Mouse (Mus musculus): Measurements from ENCODE around the gene Il33.

The Il33 gene

DNA sequence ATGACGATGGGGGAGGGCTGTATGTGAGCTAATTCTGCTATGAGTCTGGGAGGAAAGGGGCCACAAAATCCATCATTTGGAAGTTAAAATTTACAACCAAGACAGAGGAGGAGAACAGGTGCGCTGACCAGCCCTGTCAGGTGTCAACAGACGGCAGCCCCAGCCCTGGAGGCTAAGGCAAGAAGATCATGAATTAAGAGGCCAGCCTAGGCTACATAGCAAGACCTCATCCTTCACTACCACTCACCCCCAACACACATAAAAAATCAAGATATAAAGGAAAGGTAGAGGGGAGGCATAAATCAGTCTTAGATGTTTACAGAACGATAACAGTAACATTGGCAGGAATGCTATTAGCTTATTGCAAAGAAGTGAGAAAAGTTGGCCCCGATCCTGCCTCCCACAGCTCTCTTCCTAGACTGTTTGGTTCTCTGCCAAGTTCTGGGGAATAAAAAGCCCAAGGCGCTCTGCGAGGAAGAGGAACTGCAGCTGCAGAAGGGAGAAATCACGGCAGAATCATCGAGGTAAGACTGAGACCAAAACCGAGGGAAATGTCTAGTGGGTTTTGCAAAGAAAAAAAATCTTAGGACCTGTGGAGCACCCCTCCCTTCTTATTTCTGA lies at the start of gene Il33:
Il33 (plus strand) TSS at position 477 of the 621 bp plus-strand sequence.
- no peak for DNase-seq

DNA sequence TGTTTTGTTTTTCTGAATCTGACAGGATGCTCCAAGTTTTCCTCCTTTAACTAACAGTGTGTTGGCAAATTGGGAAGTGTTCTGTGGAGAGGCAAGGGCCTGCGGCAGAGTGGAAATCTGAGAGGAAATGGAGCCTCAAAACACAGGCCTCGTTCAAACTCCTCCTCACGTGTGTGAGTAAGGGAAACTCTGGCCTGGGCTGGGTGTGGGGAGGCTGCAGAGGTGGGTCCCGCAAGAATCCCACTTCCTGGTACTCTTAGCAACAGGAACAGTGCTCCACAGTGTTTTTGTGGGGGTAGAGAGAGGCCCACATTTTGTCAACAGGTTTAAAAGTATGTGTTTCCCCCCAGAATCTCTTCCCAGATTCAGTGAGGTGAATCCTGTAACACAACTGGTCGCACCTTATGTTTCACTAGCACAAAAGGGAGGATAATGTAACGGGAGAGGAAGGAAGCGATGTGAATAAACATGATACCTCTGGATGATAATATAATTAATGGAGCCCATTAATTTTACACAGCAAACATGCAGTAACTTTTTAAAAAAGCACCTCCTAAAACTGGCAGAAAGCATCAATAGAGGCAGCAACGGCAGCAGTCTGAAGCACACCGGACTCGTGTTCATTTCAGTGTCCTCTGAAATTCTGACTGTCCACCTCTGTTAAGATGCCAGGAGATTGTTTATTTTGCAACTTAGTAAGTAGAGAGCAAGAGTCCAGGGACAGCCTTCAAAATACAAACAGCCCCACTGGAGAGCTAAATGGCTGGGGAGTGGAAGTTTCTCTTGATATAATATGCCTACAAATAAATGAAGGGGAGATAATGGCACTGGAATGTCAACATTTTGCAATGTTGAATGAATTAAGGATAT lies 47.3 kb upstream of the Il33 start:
- no peak for DNase-seq

DNA sequence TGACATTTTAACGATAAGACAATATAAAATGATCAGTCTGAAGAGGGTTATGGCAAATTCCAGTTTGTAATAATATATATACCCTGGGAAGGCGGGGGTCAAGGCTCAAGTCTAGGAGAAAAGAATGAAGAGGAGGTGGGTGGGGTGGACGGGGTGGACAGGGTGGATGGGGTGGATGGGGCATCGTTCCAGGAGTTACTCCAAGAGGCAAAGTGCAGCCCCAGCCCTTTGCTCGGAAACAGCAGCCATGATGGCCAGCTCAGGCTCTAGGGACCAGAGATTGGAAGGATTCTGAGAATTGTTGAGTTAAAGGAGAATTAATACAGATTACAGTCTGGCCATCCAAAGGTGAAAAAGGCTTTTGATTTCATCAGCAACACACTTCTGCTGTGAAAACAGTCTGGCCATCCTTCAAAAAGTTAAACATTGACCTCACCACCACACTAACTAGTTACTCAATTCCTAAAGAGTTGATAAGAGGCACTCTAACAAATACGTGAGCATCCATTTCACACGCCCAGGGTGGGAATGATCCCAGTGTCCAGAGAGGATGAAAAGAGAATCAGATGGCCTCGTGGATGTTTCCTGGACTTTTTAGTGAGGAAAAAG lies 45.9 kb upstream of the Il33 start:
- DNase-seq = no peak

DNA sequence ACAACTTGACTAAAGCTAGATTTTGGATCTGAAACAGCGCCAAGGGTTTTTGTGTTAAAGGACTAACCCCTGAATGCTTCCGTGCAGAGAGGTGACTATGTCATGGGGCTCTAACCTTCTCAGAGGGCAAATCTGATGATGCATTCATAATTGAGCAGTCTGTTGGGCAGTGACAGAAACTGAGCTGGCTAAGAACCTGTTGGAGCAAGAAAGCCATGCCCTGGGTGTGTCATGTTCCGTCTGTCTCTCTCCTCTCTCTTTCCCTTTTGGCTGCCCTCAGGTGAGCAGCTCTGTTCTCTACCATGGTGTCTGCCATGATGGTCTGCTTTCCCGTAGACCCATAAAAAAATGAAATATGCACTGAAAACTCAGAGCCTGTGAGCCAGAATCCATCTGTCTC lies 44.0 kb upstream of the Il33 start:
- no peak for DNase-seq

GRCm38 (mm10) chr19:29882696-29883095 lies 42.2 kb upstream of the Il33 start:
- DNase-seq = no peak

- DNase-seq = no peak
Observed at GRCm38 (mm10) chr19:29885548-29885947, 39.4 kb upstream of the Il33 start.

DNA sequence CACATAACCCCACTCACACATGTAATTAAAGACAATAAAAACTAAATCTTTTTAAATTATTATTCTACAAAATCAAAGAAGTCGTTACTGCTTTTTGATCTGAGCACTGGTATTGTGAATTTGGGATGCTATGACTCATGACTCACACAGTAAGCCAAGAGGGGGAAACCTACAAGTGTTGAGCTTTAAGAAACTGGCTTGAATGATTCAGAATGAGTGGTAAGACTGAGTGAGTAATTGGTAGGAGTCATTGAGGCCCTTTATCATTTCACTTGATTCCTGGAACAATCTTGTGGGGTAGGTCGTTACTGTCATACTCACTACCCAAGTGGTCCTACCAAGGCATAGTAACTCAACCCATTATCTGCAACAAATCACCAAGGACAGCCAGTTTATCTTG lies 37.4 kb upstream of the Il33 start:
- no peak for DNase-seq

DNA sequence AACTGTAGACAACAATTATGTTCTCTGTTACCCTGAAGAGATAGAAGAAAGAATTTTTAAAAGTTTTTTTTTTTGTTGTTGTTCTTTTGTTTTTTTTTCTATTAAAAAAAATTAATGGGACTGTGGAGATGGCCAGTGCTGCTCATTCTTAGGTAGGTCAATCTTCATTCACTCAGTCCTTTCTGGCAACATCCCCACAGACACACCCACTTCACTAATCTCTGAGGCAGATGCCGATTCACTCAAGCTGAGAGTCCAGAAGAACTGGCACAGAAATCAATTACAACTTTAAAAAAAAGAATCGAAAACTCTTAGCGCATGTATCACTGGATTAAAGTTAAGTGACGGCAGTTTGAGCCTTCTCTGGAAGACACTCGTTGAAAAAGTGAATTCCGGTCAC lies 36.0 kb upstream of the Il33 start:
- DNase-seq = no peak

DNA sequence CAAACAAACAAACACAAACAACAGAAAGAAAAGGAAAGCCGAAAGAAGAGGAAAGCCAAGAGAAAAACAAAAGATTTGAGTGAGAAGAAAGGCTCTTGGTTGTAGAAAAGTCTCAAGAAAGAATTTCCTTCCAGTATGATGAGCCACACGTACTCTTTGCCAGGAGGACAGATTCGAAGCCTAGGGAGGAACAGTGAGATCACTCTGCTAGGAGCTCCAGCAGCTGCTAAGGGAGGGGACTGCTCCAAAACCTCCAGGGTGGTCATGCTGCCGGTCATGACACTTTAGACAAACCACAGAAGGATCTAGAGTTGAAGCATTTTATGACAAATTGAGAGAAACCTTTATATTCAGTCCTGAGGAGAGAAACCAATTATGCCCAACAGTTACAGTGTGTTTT lies 32.9 kb upstream of the Il33 start:
- DNase-seq = no peak

GRCm38 (mm10) chr19:29892786-29893185 lies 32.1 kb upstream of the Il33 start:
- no peak for DNase-seq

DNA sequence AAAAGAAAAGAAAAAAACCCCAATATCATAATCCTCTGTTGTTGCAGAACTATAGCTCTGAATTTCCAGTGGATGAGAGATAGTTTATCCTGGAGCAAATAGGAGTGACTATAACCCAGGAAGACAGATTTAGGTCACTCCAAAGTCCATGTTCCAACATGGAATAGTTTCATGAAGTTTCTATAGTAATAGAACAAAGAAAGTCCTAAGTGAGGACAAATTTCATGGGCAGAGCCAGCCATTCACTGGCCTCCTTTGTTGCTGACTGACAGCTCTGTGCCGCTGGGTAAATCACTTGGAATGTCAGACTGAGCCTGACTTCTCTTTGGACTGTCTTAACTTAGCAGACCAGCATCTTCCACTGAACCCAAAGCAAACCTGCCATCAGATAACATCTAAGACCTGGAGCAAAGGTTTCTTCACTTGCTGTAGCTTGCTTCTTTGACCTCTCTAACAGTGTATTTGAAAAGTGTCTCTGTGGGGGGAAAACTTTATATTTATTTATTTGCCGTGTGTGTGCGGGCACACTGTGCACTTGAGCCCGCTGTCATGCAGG lies 31.1 kb upstream of the Il33 start:
- no peak for DNase-seq

DNA sequence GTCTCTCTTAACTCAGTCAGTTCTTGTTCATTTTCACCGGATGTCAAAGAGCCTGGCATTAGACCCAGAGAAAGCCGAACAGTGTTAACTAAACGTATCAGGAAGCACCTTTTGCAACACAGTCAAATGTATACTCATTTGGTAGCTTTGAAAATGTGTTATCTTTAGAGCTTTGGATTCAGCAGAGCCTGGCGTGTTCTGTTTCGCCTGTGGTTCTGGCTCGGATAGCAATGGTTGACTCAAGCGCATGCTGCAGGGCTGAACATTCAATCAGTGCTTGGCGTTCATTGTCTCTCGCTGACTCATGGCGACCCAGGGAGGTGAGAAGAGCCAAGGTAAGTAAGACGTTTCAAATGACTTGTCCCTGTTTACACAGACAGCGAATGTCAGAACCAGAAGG lies 30.5 kb upstream of the Il33 start:
- DNase-seq = no peak

DNA sequence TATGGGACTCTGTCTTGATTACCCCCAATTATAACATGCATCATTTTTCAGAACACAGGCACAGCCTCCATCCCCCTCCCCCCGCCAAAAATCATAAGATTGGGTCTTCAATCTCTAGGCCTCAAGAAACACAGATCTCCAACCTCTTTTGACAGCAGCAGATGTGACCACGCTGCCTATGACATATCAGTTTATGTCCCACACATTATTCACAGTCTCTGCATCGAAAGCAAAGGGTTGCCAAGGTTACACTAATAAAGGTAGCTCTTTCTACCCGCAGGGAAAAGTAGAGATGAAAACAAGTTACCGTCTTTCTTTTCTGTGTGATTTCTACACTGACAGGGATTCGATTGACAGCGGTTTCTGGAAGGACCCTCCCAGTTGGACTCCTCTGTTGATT lies 29.9 kb upstream of the Il33 start:
- DNase-seq = no peak

DNA sequence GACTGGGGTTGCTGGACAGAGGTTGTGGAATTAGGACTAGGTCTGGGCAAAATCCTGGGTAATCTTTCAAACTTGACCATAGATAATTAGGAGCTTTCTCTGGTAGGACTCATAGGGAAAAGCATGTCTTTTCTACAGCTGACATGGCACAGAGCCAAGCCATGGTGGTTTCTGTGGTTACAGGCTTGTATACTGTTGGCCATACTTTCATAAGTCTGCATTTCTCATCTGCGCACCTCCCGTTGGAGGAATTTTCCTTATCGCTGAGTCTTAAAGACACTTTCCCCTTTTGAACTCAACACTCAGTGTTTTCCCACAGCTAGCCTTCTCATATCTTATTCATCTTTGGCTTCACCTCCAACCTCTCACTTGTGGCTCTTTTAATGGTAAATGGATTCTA lies 24.6 kb upstream of the Il33 start:
- DNase-seq = no peak

DNA sequence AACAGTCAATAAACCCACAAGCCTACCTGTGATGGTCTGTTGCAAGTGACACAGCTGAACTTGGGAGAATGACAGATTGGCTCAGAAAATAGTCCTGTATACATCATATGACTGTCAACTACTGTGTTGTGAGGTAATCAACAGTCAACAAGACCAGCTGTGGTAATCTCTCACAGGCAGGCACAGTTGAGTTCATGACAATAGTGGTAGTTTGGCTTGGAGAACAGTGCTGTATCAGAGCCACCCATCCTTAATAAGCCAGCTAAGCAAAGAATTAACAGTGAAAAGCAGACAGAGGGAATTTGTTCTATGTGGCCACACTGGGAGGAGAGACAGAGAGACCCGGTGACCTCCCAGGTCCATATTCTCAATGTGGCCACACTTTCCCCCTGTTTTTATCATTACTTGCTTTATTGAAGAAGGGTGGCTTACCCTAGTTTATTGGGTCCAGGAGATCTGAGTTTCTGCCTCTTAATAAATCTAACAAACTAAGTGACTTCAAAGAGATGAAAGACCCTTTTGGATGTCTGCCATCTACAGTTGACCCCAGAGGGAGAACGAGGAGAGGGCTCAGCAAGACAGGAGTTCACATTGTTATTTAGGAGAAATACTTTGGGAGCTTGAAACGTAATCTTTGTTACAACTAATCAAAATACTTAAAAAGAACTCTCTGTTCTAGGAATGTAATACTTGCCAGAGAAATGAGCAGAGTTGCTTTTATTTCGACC lies 22.4 kb upstream of the Il33 start:
- DNase-seq = no peak

DNA sequence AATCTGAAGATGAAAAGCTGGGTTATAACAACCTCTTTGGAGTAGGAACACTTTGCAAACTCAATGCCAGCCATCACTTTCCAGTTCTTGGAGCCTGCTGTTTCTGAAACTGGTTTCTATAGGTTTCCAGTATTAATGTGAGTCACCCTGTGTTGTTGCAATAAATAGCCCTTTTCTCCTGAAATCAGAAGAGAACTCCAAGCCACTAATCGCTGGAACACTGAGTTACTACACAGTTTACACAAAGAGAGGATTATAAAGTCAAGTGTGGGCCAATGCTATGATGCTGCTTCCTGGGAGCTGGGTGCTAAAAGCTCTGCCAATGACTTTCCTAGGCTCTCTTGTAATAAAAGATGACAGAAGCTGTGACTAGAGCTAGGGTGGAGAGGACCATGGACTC lies 19.0 kb upstream of the Il33 start:
- no peak for DNase-seq

DNA sequence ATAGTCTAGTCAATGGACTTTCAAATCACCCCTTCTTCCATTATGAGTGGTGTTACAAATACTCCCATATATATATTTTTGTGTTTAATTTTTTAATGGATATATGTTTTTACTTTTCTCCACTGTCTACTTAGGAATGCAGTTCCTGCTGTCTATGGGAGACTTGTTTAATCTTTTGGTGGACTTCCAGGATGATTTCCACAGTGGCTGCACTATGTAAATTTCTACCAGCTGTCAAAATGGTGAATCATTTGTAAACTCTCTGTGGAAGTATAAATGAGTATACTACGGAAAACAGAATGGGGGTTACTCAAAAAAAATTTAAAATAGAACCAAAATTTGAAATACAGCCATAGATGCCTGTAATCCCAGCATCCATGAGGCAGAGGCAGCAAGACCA lies 15.7 kb upstream of the Il33 start:
- DNase-seq = no peak

DNA sequence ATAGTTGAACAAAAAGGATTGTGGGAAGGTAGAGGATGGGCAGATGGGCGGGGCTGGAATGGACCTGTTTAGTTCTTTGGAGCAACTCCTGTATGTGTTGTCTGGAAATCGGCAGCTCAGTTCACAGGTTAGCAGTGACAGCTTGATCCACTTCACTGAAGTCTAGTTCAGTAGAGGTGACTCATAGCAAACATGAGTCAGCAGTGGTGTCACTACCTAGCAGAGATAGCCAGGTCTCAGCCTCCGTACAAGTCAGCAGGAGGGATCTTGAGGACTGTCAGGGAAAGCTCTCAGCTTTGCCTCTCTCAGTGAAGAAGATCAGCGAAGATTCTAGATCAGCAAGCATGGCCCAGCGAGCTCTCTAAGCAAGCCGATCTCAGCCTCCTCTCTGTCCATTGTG lies 13.0 kb upstream of the Il33 start:
- no peak for DNase-seq

DNA sequence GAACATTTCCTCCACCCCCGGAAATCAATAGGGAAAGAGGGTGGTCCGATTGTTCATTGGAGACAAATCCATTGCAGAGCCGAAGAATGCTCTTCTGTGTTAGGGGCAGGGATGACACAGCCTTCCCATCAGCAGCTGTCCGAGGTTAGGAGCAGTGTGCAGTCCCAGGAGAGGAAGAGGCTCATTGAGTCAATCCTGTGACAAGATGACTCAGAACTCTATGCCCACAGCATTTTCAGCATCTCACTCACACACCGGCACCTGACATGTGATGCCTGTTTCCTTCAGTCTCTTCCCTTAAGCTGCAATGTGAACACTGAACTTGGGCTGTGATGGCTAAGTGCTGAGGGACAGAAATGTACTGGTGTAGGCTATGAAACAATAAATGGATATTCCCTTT lies 7.5 kb upstream of the Il33 start:
- DNase-seq = peak; percentile 6

GRCm38 (mm10) chr19:29926101-29926755 lies 1.3 kb downstream of the Il33 start:
- no peak for DNase-seq

GRCm38 (mm10) chr19:29930296-29930695 lies 5.4 kb downstream of the Il33 start:
- DNase-seq = no peak

DNA sequence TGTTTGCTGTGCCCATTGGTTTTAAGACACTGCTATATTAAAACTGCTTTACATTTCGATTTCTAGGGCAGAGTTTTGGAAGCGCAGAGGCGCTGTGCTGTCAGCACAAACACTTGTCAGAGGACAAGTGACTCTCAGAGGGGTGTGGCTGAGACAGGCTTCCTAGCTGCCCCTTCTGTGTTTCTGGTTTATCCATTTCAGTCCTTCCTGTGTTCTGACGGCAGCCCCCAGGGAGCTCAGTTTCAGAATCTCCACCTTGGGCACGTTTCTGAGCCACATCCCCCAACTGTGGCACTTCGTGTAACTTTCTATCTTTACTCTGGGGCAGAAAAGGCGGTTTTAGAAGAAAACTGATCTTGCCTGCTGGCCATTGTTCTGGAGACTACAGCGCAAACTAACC lies 12.5 kb downstream of the Il33 start:
- DNase-seq = no peak

- no peak for DNase-seq
Observed at GRCm38 (mm10) chr19:29940239-29940638, 15.3 kb downstream of the Il33 start.
